Mouse (Mus musculus) heart, embryonic 13.5 days (tissue): ENCODE measurements at regions not wholly inside any gene's neighbourhood (a gene's known extent, or its start where the extent isn't known, plus 50 kb on each side); places are given as distances from the start of the nearest gene placed in this dataset.

Experiments used
- ATAC-seq: fragments of 200-750 bp; cut with Nextera tagmentation; 2 replicates; pipeline ENCODE4 v1.8.0; 2017; ENCODE audit warnings: moderate TSS enrichment; ENCODE audit not compliant: insufficient number of reproducible peaks, low FRiP score, low TSS enrichment; ENCODE audit errors: extremely low read depth
- H3K27ac ChIP-seq: fragments of 300-500 bp; sonication (generic); replicated peaks from 2 replicates; pipeline ENCODE4 v1.5.1; 2015; ENCODE audit warnings: moderate library complexity, mild to moderate bottlenecking, inconsistent platforms
- H3K27me3 ChIP-seq: fragments of 300-500 bp; sonication (generic); replicated peaks from 2 replicates; pipeline ENCODE4 v1.6.1; 2015; ENCODE audit warnings: mild to moderate bottlenecking, inconsistent platforms
- H3K36me3 ChIP-seq: fragments of 300-500 bp; sonication (generic); 2 replicates; pipeline ENCODE4 v1.6.1; 2015; ENCODE audit warnings: mild to moderate bottlenecking, inconsistent platforms
- H3K4me1 ChIP-seq: fragments of 300-500 bp; sonication (generic); 2 replicates; pipeline ENCODE4 v1.6.1; 2015; ENCODE audit warnings: inconsistent platforms
- H3K4me2 ChIP-seq: fragments of 300-500 bp; sonication (generic); 2 replicates; pipeline ENCODE4 v1.6.1; 2015; ENCODE audit warnings: inconsistent platforms, mild to moderate bottlenecking, moderate library complexity
- H3K4me3 ChIP-seq: fragments of 300-500 bp; sonication (generic); 2 replicates; pipeline ENCODE4 v1.5.1; 2015; ENCODE audit warnings: moderate library complexity, mild to moderate bottlenecking, inconsistent platforms
- H3K9ac ChIP-seq: fragments of 300-500 bp; sonication (generic); 2 replicates; pipeline ENCODE4 v1.6.1; 2015; ENCODE audit warnings: inconsistent platforms, mild to moderate bottlenecking, moderate library complexity
- H3K9me3 ChIP-seq: fragments of 300-500 bp; sonication (generic); 2 replicates; pipeline ENCODE4 v1.6.1; 2016; ENCODE audit warnings: inconsistent platforms
- WGBS: fragments of 180-500 bp; shearing (Covaris S2); methylation state at CpG from one replicate; pipeline ENCODE4 v1.1.7; 2015; ENCODE audit warnings: mixed read lengths; 5-methylcytosine and 5-hydroxymethylcytosine counted together

GRCm38 (mm10) chr12:56440068-56440847 is 94.6 kb upstream of the Mbip start:
- no peak for ATAC-seq
- 66% methylated on average over 12 of the region's 12 CpGs for WGBS

GRCm38 (mm10) chr12:56438384-56438783 is 92.7 kb upstream of the Mbip start:
- ATAC-seq = no peak
- no peak overlapping the region for H3K27ac ChIP-seq
- 63% methylated on average over 3 of the region's 3 CpGs for WGBS

More at GRCm38 (mm10) chr12:56440068-56440847, 94.6 kb upstream of the Mbip start:
- no peak overlapping the region for H3K9ac ChIP-seq
- no peak overlapping the region for H3K4me2 ChIP-seq
- no peaks in the 10 kb centered on the region for H3K36me3 ChIP-seq
- H3K9me3 ChIP-seq = no peaks in the 10 kb centered on the region
- no peak overlapping the region for H3K4me3 ChIP-seq
- no peaks in the 10 kb centered on the region for H3K27me3 ChIP-seq
- H3K4me1 ChIP-seq = no peaks in the 10 kb centered on the region
- no peak overlapping the region for H3K27ac ChIP-seq

DNA sequence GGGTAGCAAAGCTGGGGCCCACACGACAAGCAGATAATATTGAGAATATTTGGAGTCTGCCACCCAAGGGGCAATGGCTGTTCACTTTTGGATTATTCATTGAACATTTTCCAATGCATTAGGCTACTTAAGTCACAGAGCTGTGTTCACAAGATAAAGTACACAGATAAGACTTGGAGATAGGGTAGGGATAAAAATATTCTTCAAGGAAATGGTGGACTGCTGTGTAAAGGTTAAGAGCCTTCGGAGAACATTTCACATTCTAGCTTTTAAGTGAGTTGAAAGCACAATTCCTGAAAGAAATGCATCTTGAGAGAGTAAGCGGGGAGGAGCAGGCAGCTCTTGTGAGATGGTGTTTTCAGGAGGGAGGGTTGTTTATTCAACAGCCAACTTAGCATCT is 92.3 kb upstream of the Mbip start:
- no peaks in the 10 kb centered on the region for H3K36me3 ChIP-seq
- 0 out of 2 replicates have a peak, but pooled peaks cover 2% of the 10 kb centered on the region for H3K9me3 ChIP-seq
- H3K27ac ChIP-seq = no peak overlapping the region
- H3K27me3 ChIP-seq = no peaks in the 10 kb centered on the region
- no peak overlapping the region for H3K4me3 ChIP-seq
- ATAC-seq = no peak
- no peak overlapping the region for H3K9ac ChIP-seq
- H3K4me2 ChIP-seq = no peak overlapping the region
- WGBS = 63% methylated on average over 3 of the region's 3 CpGs
- no peaks in the 10 kb centered on the region for H3K4me1 ChIP-seq

More at GRCm38 (mm10) chr12:56438384-56438783, 92.7 kb upstream of the Mbip start:
- Histone ChIP-seq H3K4me1 (no peaks in the 10 kb centered on the region), H3K4me2 (no peak overlapping the region), H3K4me3 (no peak overlapping the region), H3K9me3 (0 out of 2 replicates have a peak, but pooled peaks cover 2% of the 10 kb centered on the region), H3K36me3 (no peaks in the 10 kb centered on the region), H3K27me3 (no peaks in the 10 kb centered on the region), H3K9ac (no peak overlapping the region)

DNA sequence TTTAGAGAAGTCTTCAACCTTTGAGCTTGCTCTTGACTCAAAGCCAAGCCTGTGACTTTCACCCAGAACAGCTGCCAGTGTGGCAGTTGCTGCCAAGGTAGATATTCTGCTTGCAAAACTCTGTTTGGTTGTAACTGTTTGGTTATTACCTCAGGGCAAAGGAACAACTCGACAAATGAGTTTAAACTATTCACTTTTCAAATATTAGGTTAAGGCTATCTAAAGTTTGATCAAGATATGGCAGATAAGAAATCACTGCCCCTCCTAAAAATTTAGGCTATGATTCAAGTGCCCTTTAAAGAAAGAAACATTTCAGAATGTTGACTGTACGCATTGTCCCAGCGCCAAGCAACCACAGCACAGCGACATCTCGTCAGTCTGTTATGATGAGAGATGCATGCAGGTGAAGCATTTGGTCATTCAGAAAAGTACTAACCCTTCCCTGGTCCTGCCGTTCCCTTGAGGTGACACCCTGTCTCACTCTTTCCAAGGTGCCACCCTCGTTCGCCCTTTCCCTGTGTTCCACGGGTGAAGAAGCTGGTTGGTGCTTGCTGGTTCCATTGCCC is 81.1 kb upstream of the Mbip start:
- no peaks in the 10 kb centered on the region for H3K9me3 ChIP-seq
- no peak overlapping the region for H3K27ac ChIP-seq
- no peak overlapping the region for H3K4me2 ChIP-seq
- H3K4me3 ChIP-seq = no peak overlapping the region
- H3K27me3 ChIP-seq = no peaks in the 10 kb centered on the region
- WGBS = 77% methylated on average over 9 of the region's 9 CpGs
- no peaks in the 10 kb centered on the region for H3K4me1 ChIP-seq
- no peak overlapping the region for H3K9ac ChIP-seq
- ATAC-seq = no peak
- H3K36me3 ChIP-seq = no peaks in the 10 kb centered on the region

DNA sequence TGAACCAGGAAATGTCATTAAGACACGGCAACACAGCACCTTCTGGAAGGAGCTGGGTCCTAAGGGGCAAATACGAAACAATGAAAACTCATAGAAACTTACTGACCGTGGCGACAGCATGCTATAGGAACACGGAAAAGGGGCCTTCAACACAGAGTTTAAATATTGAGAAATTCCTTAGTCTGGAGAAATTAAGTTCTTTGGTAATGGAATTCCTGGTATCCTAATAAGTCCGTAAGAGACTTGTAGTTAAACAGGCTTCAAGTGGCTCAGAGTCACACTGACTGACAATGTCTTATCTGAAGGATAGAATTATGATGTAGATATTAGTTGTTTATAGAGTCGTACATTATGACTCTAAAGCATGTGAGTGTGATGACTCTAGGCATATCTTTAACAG is 70.4 kb upstream of the Mbip start:
- H3K4me1 ChIP-seq = no peaks in the 10 kb centered on the region
- H3K9me3 ChIP-seq = no peaks in the 10 kb centered on the region
- no peaks in the 10 kb centered on the region for H3K27me3 ChIP-seq
- no peak overlapping the region for H3K27ac ChIP-seq
- H3K4me2 ChIP-seq = no peak overlapping the region
- no peak overlapping the region for H3K9ac ChIP-seq
- no peak overlapping the region for H3K4me3 ChIP-seq
- no peak for ATAC-seq
- no peaks in the 10 kb centered on the region for H3K36me3 ChIP-seq
- 71% methylated on average over 7 of the region's 7 CpGs for WGBS

- H3K9ac ChIP-seq = no peak overlapping the region
- H3K36me3 ChIP-seq = no peaks in the 10 kb centered on the region
- no peak overlapping the region for H3K27ac ChIP-seq
- WGBS = 63% methylated on average over 8 of the region's 8 CpGs
- H3K4me3 ChIP-seq = no peak overlapping the region
- no peak for ATAC-seq
- no peaks in the 10 kb centered on the region for H3K27me3 ChIP-seq
- no peaks in the 10 kb centered on the region for H3K9me3 ChIP-seq
- H3K4me1 ChIP-seq = no peaks in the 10 kb centered on the region
- H3K4me2 ChIP-seq = no peak overlapping the region
Observed at GRCm38 (mm10) chr12:56414861-56415765, 69.4 kb upstream of the Mbip start.

DNA sequence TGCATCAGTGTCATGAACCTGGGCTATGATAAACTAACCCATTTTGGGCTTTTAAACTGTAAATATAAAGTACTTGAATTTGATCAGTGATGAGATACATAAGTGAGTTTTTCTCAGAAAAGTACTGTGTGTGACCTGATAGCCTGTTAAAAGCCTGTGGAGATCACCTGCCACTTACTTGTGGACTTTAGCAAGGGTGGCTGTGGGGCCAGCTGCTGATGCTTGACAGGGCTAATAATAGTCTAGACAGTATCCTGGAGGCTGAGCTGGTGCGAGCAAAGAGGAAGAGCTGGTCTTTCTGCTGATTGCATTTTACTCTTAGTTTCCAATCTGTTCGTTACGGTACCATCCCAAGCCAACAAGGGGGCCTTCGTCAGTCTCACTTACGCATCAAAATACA is 60.0 kb upstream of the Mbip start:
- 59% methylated on average over 5 of the region's 5 CpGs for WGBS
- no peak overlapping the region for H3K4me3 ChIP-seq
- peaks cover 14% of the 10 kb centered on the region; the same call in 1 of the 2 replicates for H3K4me1 ChIP-seq
- H3K27ac ChIP-seq = no peak overlapping the region
- no peak for ATAC-seq
- no peaks in the 10 kb centered on the region for H3K36me3 ChIP-seq
- H3K4me2 ChIP-seq = 0 out of 2 replicates have a peak overlapping the region, but pooled peaks have one; percentile 8
- no peak overlapping the region for H3K9ac ChIP-seq
- no peaks in the 10 kb centered on the region for H3K27me3 ChIP-seq
- H3K9me3 ChIP-seq = no peaks in the 10 kb centered on the region

DNA sequence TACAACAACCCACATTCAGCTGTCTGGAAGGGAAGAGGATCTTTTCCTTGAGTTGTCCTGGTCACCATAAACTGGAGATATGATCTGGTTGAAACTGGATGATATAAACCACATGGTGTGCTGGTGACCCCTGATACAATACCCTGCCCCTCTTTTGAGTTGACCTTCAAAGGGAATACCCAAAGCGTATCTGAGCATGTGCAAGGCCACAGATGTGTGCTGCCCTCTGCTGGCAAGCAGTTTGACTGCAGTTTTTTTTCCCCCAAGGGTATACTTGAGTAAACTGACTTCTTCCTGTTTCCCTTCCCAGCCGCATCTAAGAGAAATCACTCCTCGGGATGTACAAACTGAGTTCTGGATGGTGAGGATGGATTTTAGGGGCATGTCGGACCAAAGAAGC is 59.1 kb upstream of the Mbip start:
- Histone ChIP-seq H3K4me1 (peaks cover 14% of the 10 kb centered on the region; the same call in 1 of the 2 replicates), H3K4me2 (no peak overlapping the region), H3K27ac (no peak overlapping the region), H3K9ac (no peak overlapping the region), H3K27me3 (no peaks in the 10 kb centered on the region), H3K9me3 (no peaks in the 10 kb centered on the region), H3K36me3 (no peaks in the 10 kb centered on the region), H3K4me3 (no peak overlapping the region)
- ATAC-seq = no peak
- WGBS = 26% methylated on average over 4 of the region's 4 CpGs

- H3K9ac ChIP-seq = no peak overlapping the region
- H3K4me2 ChIP-seq = no peak overlapping the region
- H3K4me3 ChIP-seq = no peak overlapping the region
- no peaks in the 10 kb centered on the region for H3K36me3 ChIP-seq
- no peaks in the 10 kb centered on the region for H3K27me3 ChIP-seq
- no peak overlapping the region for H3K27ac ChIP-seq
- peaks cover 15% of the 10 kb centered on the region for H3K4me1 ChIP-seq
- WGBS = 67% methylated on average over 2 of the region's 2 CpGs
- H3K9me3 ChIP-seq = no peaks in the 10 kb centered on the region
- ATAC-seq = no peak
Observed at GRCm38 (mm10) chr12:56404262-56404661, 58.6 kb upstream of the Mbip start.

DNA sequence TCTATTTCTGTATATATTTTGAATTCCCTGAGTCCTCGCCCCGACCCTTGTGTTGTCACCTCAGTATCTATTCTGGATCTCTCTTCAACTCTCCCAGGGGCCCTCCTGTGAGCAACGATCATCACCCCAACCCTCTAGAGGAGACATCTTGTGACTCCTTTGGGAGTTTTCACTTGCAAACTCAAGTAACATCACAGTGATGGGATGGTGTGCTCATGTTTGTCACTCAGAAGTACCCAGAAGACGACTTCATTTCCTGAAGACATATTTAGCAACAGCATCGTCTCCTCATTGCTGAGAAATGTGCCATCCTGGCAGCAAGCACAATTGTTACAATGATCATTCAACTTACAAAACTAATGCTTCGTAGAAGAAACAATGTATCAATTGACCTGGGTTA is 57.9 kb upstream of the Mbip start:
- Histone ChIP-seq H3K27me3 (no peaks in the 10 kb centered on the region), H3K4me3 (no peak overlapping the region), H3K9ac (no peak overlapping the region), H3K36me3 (no peaks in the 10 kb centered on the region), H3K4me1 (peaks cover 17% of the 10 kb centered on the region), H3K4me2 (no peak overlapping the region), H3K9me3 (no peaks in the 10 kb centered on the region), H3K27ac (no peak overlapping the region)
- no peak for ATAC-seq
- 66% methylated on average over 6 of the region's 6 CpGs for WGBS

DNA sequence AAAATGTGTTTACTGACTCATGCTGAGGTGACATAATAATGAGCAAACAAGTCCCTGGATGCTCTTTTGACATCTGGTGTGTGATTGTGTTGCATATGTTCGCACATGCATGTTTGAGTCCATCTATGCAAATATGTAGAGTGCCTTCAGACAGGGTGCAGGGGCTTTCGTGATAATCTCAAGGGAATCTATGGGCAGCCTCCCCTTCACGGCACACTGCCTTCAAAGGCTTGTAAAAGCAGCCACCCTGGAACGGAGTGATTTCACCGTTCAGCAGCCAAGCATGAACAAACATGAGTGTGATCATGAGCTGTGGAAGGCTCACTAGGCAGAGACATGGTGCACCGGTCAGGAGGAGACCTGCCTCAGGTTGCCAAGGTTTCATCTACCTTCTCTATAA is 57.1 kb upstream of the Mbip start:
- Histone ChIP-seq H3K9ac (no peak overlapping the region), H3K36me3 (no peaks in the 10 kb centered on the region), H3K27ac (no peak overlapping the region), H3K4me2 (no peak overlapping the region), H3K27me3 (no peaks in the 10 kb centered on the region), H3K4me3 (no peak overlapping the region), H3K9me3 (no peaks in the 10 kb centered on the region), H3K4me1 (peaks cover 17% of the 10 kb centered on the region)
- WGBS = 75% methylated on average over 6 of the region's 6 CpGs
- ATAC-seq = no peak
